Mouse (Mus musculus): ENCODE measurements at regions not wholly inside any gene's neighbourhood (a gene's known extent, or its start where the extent isn't known, plus 50 kb on each side); places are given as distances from the start of the nearest gene placed in this dataset.

GRCm38 (mm10) chr2:75430161-75430940 is 228.7 kb upstream of the Hnrnpa3 start:
- peaks cover 8% of the 10 kb centered on the region for H3K4me1 ChIP-seq (replicated peaks)
- H3K4me2 ChIP-seq, result no peak overlapping the region
- no peak overlapping the region for H3K4me3 ChIP-seq
- H3K9ac ChIP-seq, result no peak overlapping the region
- H3K36me3 ChIP-seq, result no peaks in the 10 kb centered on the region
- no peak overlapping the region for H3K27ac ChIP-seq (replicated peaks)
- 89% methylated on average over 4 of the region's 4 CpGs for WGBS
- H3K9me3 ChIP-seq, result no peaks in the 10 kb centered on the region
- ATAC-seq (ENCODE audit: low FRiP score, low read depth), result no peak
- H3K27me3 ChIP-seq, result no peaks in the 10 kb centered on the region

- Histone ChIP-seq H3K4me2 (no peak overlapping the region), H3K9me3 (no peaks in the 10 kb centered on the region), H3K27ac (replicated peaks) (no peak overlapping the region), H3K27me3 (no peaks in the 10 kb centered on the region), H3K9ac (no peak overlapping the region), H3K4me3 (no peak overlapping the region), H3K4me1 (replicated peaks) (no peaks in the 10 kb centered on the region), H3K36me3 (no peaks in the 10 kb centered on the region)
- WGBS, result 86% methylated on average over 6 of the region's 6 CpGs
- ATAC-seq (ENCODE audit: low FRiP score, low read depth), result no peak
Measured at GRCm38 (mm10) chr2:75431981-75432380, 227.1 kb upstream of the Hnrnpa3 start.

GRCm38 (mm10) chr2:75434521-75434920 is 224.5 kb upstream of the Hnrnpa3 start:
- ATAC-seq (ENCODE audit: low FRiP score, low read depth), result no peak
- 85% methylated on average over 17 of the region's 17 CpGs for WGBS
- no peaks in the 10 kb centered on the region for H3K9me3 ChIP-seq
- no peak overlapping the region for H3K9ac ChIP-seq
- no peak overlapping the region for H3K4me2 ChIP-seq
- no peaks in the 10 kb centered on the region for H3K27me3 ChIP-seq
- no peaks in the 10 kb centered on the region for H3K36me3 ChIP-seq
- H3K27ac ChIP-seq (replicated peaks), result no peak overlapping the region
- no peaks in the 10 kb centered on the region for H3K4me1 ChIP-seq (replicated peaks)
- H3K4me3 ChIP-seq, result no peak overlapping the region

GRCm38 (mm10) chr2:75439522-75440230 is 219.4 kb upstream of the Hnrnpa3 start:
- 84% methylated on average over 10 of the region's 10 CpGs for WGBS
- Histone ChIP-seq H3K4me3 (no peak overlapping the region), H3K27me3 (no peaks in the 10 kb centered on the region)

GRCm38 (mm10) chr2:75442632-75443031 is 216.4 kb upstream of the Hnrnpa3 start:
- H3K27ac ChIP-seq (replicated peaks), result no peak overlapping the region

More at GRCm38 (mm10) chr2:75439522-75440230, 219.4 kb upstream of the Hnrnpa3 start:
- no peak for ATAC-seq (ENCODE audit: low FRiP score, low read depth)
- Histone ChIP-seq H3K4me2 (no peak overlapping the region), H3K9me3 (no peaks in the 10 kb centered on the region), H3K4me1 (replicated peaks) (no peaks in the 10 kb centered on the region), H3K36me3 (no peaks in the 10 kb centered on the region), H3K9ac (no peak overlapping the region), H3K27ac (replicated peaks) (no peak overlapping the region)

GRCm38 (mm10) chr2:75445189-75445588 is 213.9 kb upstream of the Hnrnpa3 start:
- ATAC-seq (ENCODE audit: low FRiP score, low read depth), result no peak
- Histone ChIP-seq H3K4me1 (replicated peaks) (peaks cover 11% of the 10 kb centered on the region), H3K9me3 (no peaks in the 10 kb centered on the region), H3K36me3 (no peaks in the 10 kb centered on the region), H3K4me3 (no peak overlapping the region), H3K27ac (replicated peaks) (no peak overlapping the region), H3K27me3 (no peaks in the 10 kb centered on the region), H3K4me2 (no peak overlapping the region), H3K9ac (no peak overlapping the region)

More at GRCm38 (mm10) chr2:75442632-75443031, 216.4 kb upstream of the Hnrnpa3 start:
- 24% methylated on average over 1 of the region's 1 CpGs for WGBS
- no peak overlapping the region for H3K9ac ChIP-seq
- H3K4me2 ChIP-seq, result no peak overlapping the region
- H3K36me3 ChIP-seq, result no peaks in the 10 kb centered on the region
- no peaks in the 10 kb centered on the region for H3K9me3 ChIP-seq
- no peak for ATAC-seq (ENCODE audit: low FRiP score, low read depth)
- no peak overlapping the region for H3K4me3 ChIP-seq
- no peaks in the 10 kb centered on the region for H3K27me3 ChIP-seq
- H3K4me1 ChIP-seq (replicated peaks), result peaks cover 4% of the 10 kb centered on the region; the same call in 1 of the 2 replicates

- Histone ChIP-seq H3K9ac (no peak overlapping the region), H3K4me1 (replicated peaks) (peaks cover 11% of the 10 kb centered on the region), H3K4me2 (no peak overlapping the region), H3K9me3 (no peaks in the 10 kb centered on the region), H3K27ac (replicated peaks) (no peak overlapping the region), H3K36me3 (no peaks in the 10 kb centered on the region), H3K4me3 (no peak overlapping the region), H3K27me3 (no peaks in the 10 kb centered on the region)
- ATAC-seq (ENCODE audit: low FRiP score, low read depth), result no peak
- WGBS, result 60% methylated on average over 7 of the region's 7 CpGs
Measured at GRCm38 (mm10) chr2:75446996-75447715, 211.9 kb upstream of the Hnrnpa3 start.

GRCm38 (mm10) chr2:75448221-75448620 is 210.8 kb upstream of the Hnrnpa3 start:
- no peak overlapping the region for H3K9ac ChIP-seq

GRCm38 (mm10) chr2:75451846-75452267 is 207.2 kb upstream of the Hnrnpa3 start:
- 43% methylated on average over 8 of the region's 8 CpGs for WGBS
- no peak overlapping the region for H3K4me2 ChIP-seq
- H3K4me3 ChIP-seq, result no peak overlapping the region
- no peaks in the 10 kb centered on the region for H3K27me3 ChIP-seq
- no peak overlapping the region for H3K9ac ChIP-seq
- no peaks in the 10 kb centered on the region for H3K9me3 ChIP-seq
- peaks cover 11% of the 10 kb centered on the region for H3K4me1 ChIP-seq (replicated peaks)
- no peaks in the 10 kb centered on the region for H3K36me3 ChIP-seq
- H3K27ac ChIP-seq (replicated peaks), result no peak overlapping the region
- ATAC-seq (ENCODE audit: low FRiP score, low read depth), result no peak

More at GRCm38 (mm10) chr2:75448221-75448620, 210.8 kb upstream of the Hnrnpa3 start:
- Histone ChIP-seq H3K27me3 (no peaks in the 10 kb centered on the region), H3K27ac (replicated peaks) (no peak overlapping the region), H3K4me2 (no peak overlapping the region), H3K36me3 (no peaks in the 10 kb centered on the region), H3K9me3 (no peaks in the 10 kb centered on the region), H3K4me1 (replicated peaks) (peaks cover 11% of the 10 kb centered on the region), H3K4me3 (no peak overlapping the region)
- 68% methylated on average over 5 of the region's 5 CpGs for WGBS
- no peak for ATAC-seq (ENCODE audit: low FRiP score, low read depth)

- Histone ChIP-seq H3K4me1 (replicated peaks) (peaks cover 9% of the 10 kb centered on the region), H3K4me3 (no peak overlapping the region), H3K4me2 (no peak overlapping the region), H3K36me3 (no peaks in the 10 kb centered on the region), H3K27ac (replicated peaks) (no peak overlapping the region), H3K9me3 (no peaks in the 10 kb centered on the region), H3K27me3 (no peaks in the 10 kb centered on the region), H3K9ac (no peak overlapping the region)
- ATAC-seq (ENCODE audit: low FRiP score, low read depth), result no peak
- WGBS, result 88% methylated on average over 7 of the region's 7 CpGs
Measured at GRCm38 (mm10) chr2:75452274-75453148, 206.6 kb upstream of the Hnrnpa3 start.

- Histone ChIP-seq H3K9me3 (no peaks in the 10 kb centered on the region), H3K27me3 (no peaks in the 10 kb centered on the region), H3K4me3 (no peak overlapping the region), H3K36me3 (no peaks in the 10 kb centered on the region), H3K4me2 (no peak overlapping the region), H3K9ac (no peak overlapping the region), H3K27ac (replicated peaks) (no peak overlapping the region), H3K4me1 (replicated peaks) (no peaks in the 10 kb centered on the region)
- WGBS, result 97% methylated on average over 9 of the region's 9 CpGs
- ATAC-seq (ENCODE audit: low FRiP score, low read depth), result no peak
Measured at GRCm38 (mm10) chr2:75455481-75455880, 203.6 kb upstream of the Hnrnpa3 start.

All from hindbrain, embryonic 15.5 days (tissue).